Mouse (Mus musculus): ENCODE data around the gene Prkn.

- TF ChIP-seq POLR2A (IDR thresholded peaks at IDR 0.05; ENCODE audit: low read depth, low read length) (no peak), CTCF (IDR thresholded peaks at IDR 0.05; ENCODE audit: borderline replicate concordance, insufficient read depth, low read length) (no peak)
Observed at GRCm38 (mm10) chr17:10938755-10939154, 98.6 kb downstream of the Prkn start.
